Mouse (Mus musculus) forebrain, embryonic 10.5 days (tissue): ENCODE measurements around the gene Psmb4. TPM values are rescaled to one million over a fixed set of nuclear protein-coding genes. Genes with fewer than 3 reads are reported as not detected.
"Not testable (repeated sequence)": the region's sequence is repeated elsewhere in the genome, so short reads cannot be mapped to it uniquely, and the experiment has no call there.

ENCODE experiments used
- DNase-seq: peaks from one replicate; pipeline ENCODE4 v3.0.0-alpha.2; 2017; ENCODE audit warnings: low spot score; ENCODE audit errors: extremely low spot score
- H3K27ac ChIP-seq: fragments of 300-500 bp; sonication (generic); 2 replicates; pipeline ENCODE4 v1.5.1; 2016; ENCODE audit warnings: mild to moderate bottlenecking
- H3K27me3 ChIP-seq: fragments of 300-500 bp; sonication (generic); 2 replicates; pipeline ENCODE4 v1.6.1; 2016; ENCODE audit warnings: mild to moderate bottlenecking; ENCODE audit not compliant: poor library complexity, severe bottlenecking
- H3K36me3 ChIP-seq: fragments of 300-500 bp; sonication (generic); replicated peaks from 2 replicates; pipeline ENCODE4 v1.6.1; 2016; ENCODE audit warnings: mild to moderate bottlenecking, moderate library complexity
- H3K4me1 ChIP-seq: fragments of 300-500 bp; sonication (generic); 2 replicates; pipeline ENCODE4 v1.6.1; 2016
- H3K4me3 ChIP-seq: fragments of 300-500 bp; sonication (generic); 2 replicates; pipeline ENCODE4 v1.5.1; 2016; ENCODE audit warnings: mild to moderate bottlenecking, moderate library complexity
- H3K9me3 ChIP-seq: fragments of 300-500 bp; sonication (generic); 2 replicates; pipeline ENCODE4 v1.6.1; 2016; ENCODE audit warnings: mild to moderate bottlenecking, moderate library complexity
- WGBS: fragments of 180-500 bp; shearing (Covaris S2); methylation state at CpG from one replicate; pipeline ENCODE4 v1.1.7; 2016; 5-methylcytosine and 5-hydroxymethylcytosine counted together
- polyA plus RNA-seq: library from polyadenylated mRNA; unstranded; fragments of >200 nt; fragmentation: Nextera tagmentation; extraction: Ambion mirVana; gene quantifications from 2 replicates; pipeline ENCODE4 v1.2.1, GENCODE M21; 2016

Gene Psmb4
- 345 and 349 TPM in 2 replicates for polyA plus RNA-seq

- 1% methylated on average over 61 of the region's 61 CpGs for whole genome bisulfite sequencing
These were observed at the start of gene Psmb4 for GRCm38 (mm10) chr3:94886316-94887224. Gene Psmb4 (minus strand): TSS chr3:94886961.

GRCm38 (mm10) chr3:94936147-94936546, 49.4 kb upstream of the Psmb4 start:
- not testable (repeated sequence) for H3K27ac ChIP-seq, H3K27me3 ChIP-seq, H3K36me3 ChIP-seq, H3K4me3 ChIP-seq, H3K9me3 ChIP-seq, DNase-seq
- WGBS, result 90% methylated on average over 5 of the region's 5 CpGs
- peaks cover 17% of the 10 kb centered on the region for H3K4me1 ChIP-seq

More at GRCm38 (mm10) chr3:94886316-94887224, at the start of gene Psmb4:
- Histone ChIP-seq H3K4me3 (peak within 1 kb of the TSS; percentile 99), H3K36me3 (peaks cover 42% of the 10 kb centered on the region), H3K27ac (peak within 1 kb of the TSS; percentile 93), H3K9me3 (no peaks in the 10 kb centered on the region), H3K4me1 (peaks cover 23% of the 10 kb centered on the region), H3K27me3 (no peaks in the 10 kb centered on the region)
- DNase-seq, result peak; percentile 91

DNA sequence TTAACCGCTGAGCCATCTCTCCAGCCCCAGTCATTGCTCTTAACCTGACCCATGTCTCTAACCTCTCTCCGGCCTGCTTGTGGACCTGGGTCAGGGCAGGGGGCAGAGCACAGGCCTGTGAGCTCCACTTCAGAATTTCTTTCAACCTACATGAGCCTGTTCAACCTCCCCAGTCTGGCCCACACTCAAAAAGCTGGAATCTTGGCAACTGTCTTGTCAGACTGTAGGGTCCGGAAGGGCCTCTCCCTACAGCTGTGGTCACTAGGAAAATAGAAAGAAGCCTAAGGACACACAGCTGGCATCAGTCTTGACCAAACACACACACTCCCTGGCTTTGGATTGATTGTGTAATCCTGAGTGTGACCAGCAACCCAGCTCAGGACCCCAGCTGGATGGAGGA, 48.6 kb upstream of the Psmb4 start:
- not testable (repeated sequence) for DNase-seq, H3K27me3 ChIP-seq, H3K9me3 ChIP-seq, H3K36me3 ChIP-seq, H3K4me3 ChIP-seq, H3K27ac ChIP-seq
- H3K4me1 ChIP-seq, result peaks cover 17% of the 10 kb centered on the region
- 96% methylated on average over 3 of the region's 3 CpGs for WGBS

GRCm38 (mm10) chr3:94934564-94934963, 47.8 kb upstream of the Psmb4 start:
- H3K4me1 ChIP-seq, result peaks cover 17% of the 10 kb centered on the region
- H3K27ac ChIP-seq, DNase-seq, H3K36me3 ChIP-seq, H3K4me3 ChIP-seq, H3K27me3 ChIP-seq, H3K9me3 ChIP-seq: not testable (repeated sequence)
- 87% methylated on average over 3 of the region's 3 CpGs for WGBS

- WGBS, result no CpG with 5 or more reads among the region's 2 CpGs
- peaks cover 17% of the 10 kb centered on the region for H3K4me1 ChIP-seq
- H3K4me3 ChIP-seq, DNase-seq, H3K36me3 ChIP-seq, H3K9me3 ChIP-seq, H3K27me3 ChIP-seq, H3K27ac ChIP-seq: not testable (repeated sequence)
These were observed 46.8 kb upstream of the Psmb4 start for GRCm38 (mm10) chr3:94933604-94934003.

- Histone ChIP-seq H3K4me1 (peaks cover 17% of the 10 kb centered on the region), H3K27me3 (no peaks in the 10 kb centered on the region), H3K9me3 (no peaks in the 10 kb centered on the region), H3K27ac (peak within 1 kb of the TSS; percentile 76), H3K36me3 (no peaks in the 10 kb centered on the region), H3K4me3 (peak within 1 kb of the TSS; percentile 36)
- 52% methylated on average over 16 of the region's 16 CpGs for WGBS
- DNase-seq, result peak; percentile 37
These were observed 46.2 kb upstream of the Psmb4 start, which contains the start of gene Selenbp1 for GRCm38 (mm10) chr3:94932809-94933564. Gene Selenbp1 (plus strand): TSS chr3:94933056.

DNA sequence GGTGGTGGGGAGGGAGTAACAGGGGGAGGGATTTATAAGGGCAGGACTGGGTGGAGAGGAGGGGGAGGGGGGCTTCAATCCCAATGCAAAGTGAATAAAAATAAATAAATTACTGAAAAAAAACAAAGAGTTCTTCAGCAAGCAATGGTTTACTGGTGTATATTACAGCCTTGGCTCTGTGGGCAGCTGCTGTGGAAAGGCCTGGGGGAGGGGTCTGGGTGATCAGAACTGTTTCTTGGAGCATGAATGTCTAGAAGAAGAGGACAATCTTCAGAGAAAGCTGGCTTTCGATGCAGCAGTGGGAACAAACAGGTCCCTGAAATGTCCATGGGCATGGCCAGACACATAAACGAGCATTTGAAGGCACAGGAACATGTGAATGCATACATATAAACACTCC, 45.5 kb upstream of the Psmb4 start:
- not testable (repeated sequence) for H3K36me3 ChIP-seq, H3K27ac ChIP-seq, H3K9me3 ChIP-seq, H3K4me3 ChIP-seq, H3K27me3 ChIP-seq, DNase-seq
- 78% methylated on average over 2 of the region's 2 CpGs for WGBS
- peaks cover 17% of the 10 kb centered on the region for H3K4me1 ChIP-seq

DNA sequence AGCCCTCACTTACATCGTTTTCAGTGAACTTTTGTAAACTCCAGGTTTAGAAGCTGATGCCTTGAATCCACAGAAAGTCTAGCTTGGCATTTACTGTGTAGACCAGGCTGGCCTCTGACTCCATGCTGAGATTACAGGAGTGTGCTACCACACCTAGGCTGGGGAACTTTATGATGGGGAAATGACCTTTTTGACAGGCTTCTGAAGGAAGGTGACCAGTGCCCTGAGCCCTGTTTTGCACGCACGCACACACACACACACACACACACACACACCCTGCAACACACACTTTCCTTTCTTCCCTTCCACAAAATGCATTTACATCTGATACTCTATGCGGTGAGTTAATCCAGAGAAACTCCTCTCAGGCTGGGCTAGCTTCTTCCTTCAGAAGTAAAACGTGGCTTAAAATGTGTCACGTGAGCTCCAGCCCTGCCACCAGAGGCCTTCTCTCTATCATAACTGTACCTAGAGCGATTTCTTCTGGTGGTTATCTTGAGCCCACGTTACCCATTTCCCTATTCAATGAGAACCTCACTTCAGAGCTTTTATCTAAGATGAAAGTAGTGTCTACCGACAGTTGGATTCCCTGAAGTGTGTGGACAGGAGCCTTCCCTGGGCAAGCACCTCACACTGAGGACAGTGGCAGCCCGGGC, 44.8 kb upstream of the Psmb4 start:
- 77% methylated on average over 10 of the region's 10 CpGs for WGBS
- DNase-seq, result not testable (repeated sequence)

GRCm38 (mm10) chr3:94930386-94931266, 43.9 kb upstream of the Psmb4 start:
- not testable (repeated sequence) for H3K36me3 ChIP-seq, H3K27me3 ChIP-seq, H3K9me3 ChIP-seq, H3K27ac ChIP-seq, H3K4me3 ChIP-seq, DNase-seq
- 52% methylated on average over 7 of the region's 7 CpGs for WGBS
- peaks cover 17% of the 10 kb centered on the region for H3K4me1 ChIP-seq

More for the DNA sequence above, 44.8 kb upstream of the Psmb4 start:
- H3K9me3 ChIP-seq, H3K4me3 ChIP-seq, H3K27me3 ChIP-seq, H3K27ac ChIP-seq, H3K36me3 ChIP-seq: not testable (repeated sequence)
- H3K4me1 ChIP-seq, result peaks cover 17% of the 10 kb centered on the region

DNA sequence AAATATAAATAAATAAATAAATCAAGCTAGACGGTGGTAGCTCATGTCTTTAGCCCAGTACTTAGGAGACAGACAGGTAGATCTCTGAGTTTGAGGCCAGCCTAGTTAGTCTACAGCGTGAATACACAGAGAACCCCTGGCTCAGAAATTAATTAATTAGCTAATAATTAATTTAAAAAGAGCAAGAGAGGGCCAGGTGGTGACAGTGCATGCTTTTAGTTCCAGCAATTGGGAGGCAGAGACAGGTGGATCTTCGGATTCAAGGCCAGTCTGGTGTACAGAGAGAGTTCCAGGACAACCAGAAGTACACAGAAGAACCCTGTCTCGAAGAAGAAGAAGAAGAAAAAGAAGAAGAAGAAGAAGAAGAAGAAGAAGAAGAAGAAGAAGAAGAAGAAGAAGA, 42.2 kb upstream of the Psmb4 start:
- WGBS, result 87% methylated on average over 4 of the region's 4 CpGs
- DNase-seq, H3K4me3 ChIP-seq, H3K9me3 ChIP-seq, H3K36me3 ChIP-seq, H3K27me3 ChIP-seq, H3K27ac ChIP-seq: not testable (repeated sequence)
- peaks cover 17% of the 10 kb centered on the region for H3K4me1 ChIP-seq

DNA sequence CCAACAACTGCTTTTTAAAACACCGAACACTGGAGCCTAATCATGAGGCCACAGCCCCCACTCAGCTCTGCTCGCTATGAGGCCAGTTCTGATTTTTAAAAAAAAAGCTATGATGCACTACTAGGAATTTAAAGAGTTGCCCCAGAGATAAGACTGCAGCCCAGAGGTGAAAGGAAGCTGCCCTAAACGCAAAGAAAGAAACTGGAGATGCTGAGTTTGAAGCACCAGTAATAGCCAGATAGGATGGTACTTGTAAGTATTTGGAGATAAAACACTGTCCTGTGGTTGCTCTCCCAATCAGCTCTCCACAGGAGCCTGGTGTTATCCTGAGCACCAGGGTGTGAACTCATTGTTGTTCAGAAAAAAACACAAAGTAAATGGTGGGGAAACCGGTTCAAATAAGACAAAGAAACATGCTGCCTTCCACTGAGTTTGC, 39.6 kb upstream of the Psmb4 start:
- H3K36me3 ChIP-seq, H3K27ac ChIP-seq, H3K9me3 ChIP-seq, H3K4me3 ChIP-seq, H3K27me3 ChIP-seq, H3K4me1 ChIP-seq, DNase-seq: not testable (repeated sequence)
- WGBS, result 44% methylated on average over 4 of the region's 4 CpGs

- Histone ChIP-seq H3K36me3 (no peaks in the 10 kb centered on the region), H3K4me1 (no peaks in the 10 kb centered on the region), H3K27me3 (no peaks in the 10 kb centered on the region), H3K27ac (no peak overlapping the region), H3K4me3 (no peak overlapping the region), H3K9me3 (no peaks in the 10 kb centered on the region)
- DNase-seq, result no peak
- 84% methylated on average over 8 of the region's 8 CpGs for WGBS
These were observed 37.9 kb upstream of the Psmb4 start for GRCm38 (mm10) chr3:94924688-94925087.
